In genomic region chrX:160699171-160699570, GRCm38 (mm10) we compare ENCODE assay signal across 28 mouse cellular contexts. TPM values are rescaled to one million over a fixed set of nuclear protein-coding genes. Genes with fewer than 3 reads are reported as not detected.
DNase-seq lines count a peak whose midpoint lies in the region; ATAC-seq and TF ChIP-seq lines count a peak whose summit lies in the region.
"Had no signal": no experiment of that assay in that cellular context is flagged by ENCODE, and none has a peak within 500 bp of the region (broad histone marks: within the 10 kb centered on the region; RNA-seq: fewer than 3 reads in every experiment).

No protein-coding gene starts in this region.

- peak; percentile 64 to 84 for DNase-seq in cerebellum, postnatal 10 days
- no peak for DNase-seq in cerebellum, adult 11 months
- no peak for DNase-seq in forebrain, embryonic 11.5 days (ENCODE audit: low spot score)
- no peak for DNase-seq in forebrain, postnatal 0 days
- peak; percentile 40 for DNase-seq in hindbrain, postnatal 0 days (ENCODE audit: low spot score)
- DNase-seq in Muller cell, postnatal 12 days (ENCODE audit: inconsistent ontology term): peak; percentile 4
- DNase-seq: adrenal gland, postnatal 14 days; embryo, embryonic 11 days; gastrocnemius, adult 2 months; gastrocnemius, postnatal 25 days; heart, postnatal 36 days; kidney, adult 11 months; kidney, adult 9 months had no signal

- H3K9ac ChIP-seq in forebrain, embryonic 11.5 days (ENCODE audit: low read length): no peak overlapping the region
- no peak overlapping the region for H3K9ac ChIP-seq in forebrain, postnatal 0 days
- no peak overlapping the region for H3K9ac ChIP-seq in hindbrain, postnatal 0 days (replicated peaks; ENCODE audit: low read length)
- H3K9ac ChIP-seq in hindbrain, embryonic 12.5 days: no peak overlapping the region
- no peak overlapping the region for H3K9ac ChIP-seq in kidney, embryonic 14.5 days (ENCODE audit: low read depth, low read length)
- H3K9ac ChIP-seq: embryonic facial prominence, embryonic 15.5 days; heart, embryonic 12.5 days had no signal

- H3K4me3 ChIP-seq in forebrain, embryonic 11.5 days (ENCODE audit: low read depth, low read length): no peak overlapping the region
- H3K4me3 ChIP-seq in forebrain, postnatal 0 days (ENCODE audit: low read depth, low read length): no peak overlapping the region
- no peak overlapping the region for H3K4me3 ChIP-seq in hindbrain, postnatal 0 days (ENCODE audit: low read length)
- H3K4me3 ChIP-seq in hindbrain, embryonic 12.5 days: no peak overlapping the region
- H3K4me3 ChIP-seq in kidney, embryonic 14.5 days (ENCODE audit: low read length): no peak overlapping the region
- H3K4me3 ChIP-seq: embryonic facial prominence, embryonic 15.5 days; erythroblast, embryonic 14.5 days; gastrocnemius, adult 2 months; heart, embryonic 12.5 days had no signal

- peak; percentile 30; the same call in 1 of the 2 replicates for ATAC-seq in forebrain, embryonic 11.5 days (replicated peaks; ENCODE audit: low FRiP score)
- no peak for ATAC-seq in forebrain, postnatal 0 days
- ATAC-seq in hindbrain, postnatal 0 days: no peak
- no peak for ATAC-seq in hindbrain, embryonic 12.5 days (ENCODE audit: low FRiP score)
- ATAC-seq in kidney, embryonic 14.5 days (ENCODE audit: low FRiP score, low TSS enrichment): no peak
- ATAC-seq: activated CD4-positive, CD25-positive, alpha-beta regulatory T cell, adult 4 months; hindbrain, embryonic 16.5 days; Patski had no signal

- H3K36me3 ChIP-seq in forebrain, embryonic 11.5 days (ENCODE audit: control insufficient read depth, insufficient read depth, low read length): no peaks in the 10 kb centered on the region
- H3K36me3 ChIP-seq in forebrain, postnatal 0 days (ENCODE audit: insufficient read depth): no peaks in the 10 kb centered on the region
- no peaks in the 10 kb centered on the region for H3K36me3 ChIP-seq in hindbrain, postnatal 0 days (ENCODE audit: insufficient read depth, low read length)
- H3K36me3 ChIP-seq in hindbrain, embryonic 12.5 days: no peaks in the 10 kb centered on the region
- no peaks in the 10 kb centered on the region for H3K36me3 ChIP-seq in kidney, embryonic 14.5 days (ENCODE audit: control insufficient read depth, insufficient read depth, low read length)
- H3K36me3 ChIP-seq: embryonic facial prominence, embryonic 15.5 days; heart, embryonic 12.5 days had no signal

- no peak overlapping the region for H3K4me2 ChIP-seq in forebrain, embryonic 11.5 days (ENCODE audit: low read depth, low read length, severe bottlenecking)
- no peak overlapping the region for H3K4me2 ChIP-seq in forebrain, postnatal 0 days (ENCODE audit: low read depth)
- H3K4me2 ChIP-seq in hindbrain, postnatal 0 days (ENCODE audit: low read depth, low read length): no peak overlapping the region
- H3K4me2 ChIP-seq in hindbrain, embryonic 12.5 days (replicated peaks): no peak overlapping the region
- H3K4me2 ChIP-seq in kidney, embryonic 14.5 days (replicated peaks; ENCODE audit: low read depth, low read length): no peak overlapping the region
- H3K4me2 ChIP-seq: embryonic facial prominence, embryonic 15.5 days; heart, embryonic 12.5 days had no signal

- H3K9me3 ChIP-seq in forebrain, embryonic 11.5 days (ENCODE audit: control insufficient read depth, low read length): no peaks in the 10 kb centered on the region
- H3K9me3 ChIP-seq in forebrain, postnatal 0 days (ENCODE audit: low read length): no peaks in the 10 kb centered on the region
- no peaks in the 10 kb centered on the region for H3K9me3 ChIP-seq in hindbrain, postnatal 0 days (ENCODE audit: low read length)
- H3K9me3 ChIP-seq in hindbrain, embryonic 12.5 days (replicated peaks): no peaks in the 10 kb centered on the region
- H3K9me3 ChIP-seq in kidney, embryonic 14.5 days (ENCODE audit: control insufficient read depth, low read length): no peaks in the 10 kb centered on the region
- H3K9me3 ChIP-seq: embryonic facial prominence, embryonic 15.5 days; heart, embryonic 12.5 days had no signal

- 21% methylated on average over 1 of the region's 1 CpGs for WGBS in forebrain, embryonic 11.5 days
- 29% methylated on average over 1 of the region's 1 CpGs for WGBS in forebrain, postnatal 0 days
- WGBS in hindbrain, postnatal 0 days: 21% methylated on average over 1 of the region's 1 CpGs
- 42% methylated on average over 1 of the region's 1 CpGs for WGBS in hindbrain, embryonic 12.5 days
- 60% methylated on average over 1 of the region's 1 CpGs for WGBS in kidney, embryonic 14.5 days

- peaks cover 10% of the 10 kb centered on the region; the same call in 1 of the 2 replicates for H3K27me3 ChIP-seq in forebrain, embryonic 11.5 days (ENCODE audit: control insufficient read depth, insufficient read depth, low read length)
- no peaks in the 10 kb centered on the region for H3K27me3 ChIP-seq in forebrain, postnatal 0 days (ENCODE audit: insufficient read depth, low read length)
- no peaks in the 10 kb centered on the region for H3K27me3 ChIP-seq in hindbrain, postnatal 0 days (ENCODE audit: insufficient read depth, low read length)
- peaks cover 16% of the 10 kb centered on the region for H3K27me3 ChIP-seq in hindbrain, embryonic 12.5 days
- no peaks in the 10 kb centered on the region; the same call in 1 of the 2 replicates for H3K27me3 ChIP-seq in kidney, embryonic 14.5 days (ENCODE audit: control insufficient read depth, insufficient read depth, low read length)
- H3K27me3 ChIP-seq: heart, embryonic 12.5 days had no signal

- H3K4me1 ChIP-seq in forebrain, embryonic 11.5 days (replicated peaks; ENCODE audit: control insufficient read depth, insufficient read depth, low read length): no peaks in the 10 kb centered on the region
- no peaks in the 10 kb centered on the region for H3K4me1 ChIP-seq in forebrain, postnatal 0 days (ENCODE audit: insufficient read depth)
- H3K4me1 ChIP-seq in hindbrain, postnatal 0 days (ENCODE audit: insufficient read depth, low read length): no peaks in the 10 kb centered on the region
- H3K4me1 ChIP-seq in hindbrain, embryonic 12.5 days: no peaks in the 10 kb centered on the region
- H3K4me1 ChIP-seq in kidney, embryonic 14.5 days (ENCODE audit: control insufficient read depth, insufficient read depth, low read length): no peaks in the 10 kb centered on the region
- H3K4me1 ChIP-seq: embryonic facial prominence, embryonic 15.5 days; heart, embryonic 12.5 days had no signal

- TF ChIP-seq CTCF in forebrain, postnatal 0 days (IDR thresholded peaks at IDR 0.05; ENCODE audit: low read depth): no peak
- TF ChIP-seq CTCF in hindbrain, postnatal 0 days (IDR thresholded peaks at IDR 0.05; ENCODE audit: low read depth): no peak

- H3K27ac ChIP-seq in forebrain, embryonic 11.5 days (ENCODE audit: low read depth, low read length): no peak overlapping the region
- H3K27ac ChIP-seq in forebrain, postnatal 0 days (ENCODE audit: low read depth, low read length): no peak overlapping the region
- no peak overlapping the region for H3K27ac ChIP-seq in hindbrain, postnatal 0 days
- H3K27ac ChIP-seq in hindbrain, embryonic 12.5 days: no peak overlapping the region
- H3K27ac ChIP-seq in kidney, embryonic 14.5 days (ENCODE audit: low read depth, low read length): no peak overlapping the region
- H3K27ac ChIP-seq: embryonic facial prominence, embryonic 15.5 days; gastrocnemius, adult 2 months had no signal

RNA-seq across cellular contexts. Expression of gene Ppef1, which starts 36.4 kb away (rescaled TPM):
- 0.24 and 0.73 TPM in 2 replicates for polyA plus RNA-seq in forebrain, embryonic 11.5 days (2014; fragmentation: Nextera tagmentation; extraction: Ambion mirVana)
- 0.77 and 0.90 TPM in 2 replicates for total RNA-seq in forebrain, postnatal 0 days (2014; rRNA removed)
- polyA plus RNA-seq in forebrain, postnatal 0 days (2015; fragmentation: Nextera tagmentation; extraction: Ambion mirVana): 0.47 and 0.84 TPM in 2 replicates
- total RNA-seq in hindbrain, postnatal 0 days (2014; rRNA removed): 0.89 and 3.6 TPM in 2 replicates
- 2.9 and 3.7 TPM in 2 replicates for polyA plus RNA-seq in hindbrain, postnatal 0 days (2015; fragmentation: Nextera tagmentation; extraction: Ambion mirVana)
- 0.48 and 0.49 TPM in 2 replicates for polyA plus RNA-seq in hindbrain, embryonic 12.5 days (2016; fragmentation: Nextera tagmentation; extraction: Ambion mirVana)
- not detected in 2 replicates for polyA plus RNA-seq in kidney, embryonic 14.5 days (2014; fragmentation: Nextera tagmentation; extraction: Ambion mirVana)
- total RNA-seq: adrenal gland, adult 18-20 months; adrenal gland, postnatal 14 days; common myeloid progenitor, adult 5-6 weeks; gastrocnemius, adult 2 months; gastrocnemius, postnatal 25 days; granulocyte monocyte progenitor cell, adult 5-6 weeks; heart, adult 8-10 months; heart, postnatal 36 days had no signal
- polyA plus RNA-seq: activated CD4-positive, CD25-positive, alpha-beta regulatory T cell, adult 4 months; erythroblast, embryonic 14.5 days; heart, embryonic 12.5 days; heart, embryonic 16.5 days; hindbrain, embryonic 11.5 days; intestine, embryonic 14.5 days had no signal

Comparison
In these comparisons a context has a peak if more than half of its experiments do, and no peak if none do; other contexts are left out.
1. DNase-seq: peak in cerebellum, postnatal 10 days (2 of 2), hindbrain, postnatal 0 days (single experiment) and Muller cell, postnatal 12 days (single experiment); none in cerebellum, adult 11 months (single experiment), forebrain, embryonic 11.5 days (single experiment) and forebrain, postnatal 0 days (single experiment).